Mouse (Mus musculus) limb, embryonic 10.5 days (tissue): ENCODE measurements around the gene Zbtb6. TPM values are rescaled to one million over a fixed set of nuclear protein-coding genes. Genes with fewer than 3 reads are reported as not detected.

Experiments
- DNase-seq: peaks from one replicate; pipeline ENCODE4 v3.0.0-alpha.2; 2017; ENCODE audit warnings: low spot score
- H3K27ac ChIP-seq: fragments of 300-500 bp; sonication (generic); 2 replicates; pipeline ENCODE4 v1.5.1; 2016; ENCODE audit warnings: mild to moderate bottlenecking
- H3K27me3 ChIP-seq: fragments of 300-500 bp; sonication (generic); 2 replicates; pipeline ENCODE4 v1.6.1; 2016; ENCODE audit warnings: low read depth, mild to moderate bottlenecking; ENCODE audit not compliant: poor library complexity, severe bottlenecking
- H3K36me3 ChIP-seq: fragments of 300-500 bp; sonication (generic); 2 replicates; pipeline ENCODE4 v1.6.1; 2016; ENCODE audit warnings: mild to moderate bottlenecking, moderate library complexity
- H3K4me1 ChIP-seq: fragments of 300-500 bp; sonication (generic); 2 replicates; pipeline ENCODE4 v1.6.1; 2016
- H3K4me3 ChIP-seq: fragments of 300-500 bp; sonication (generic); 2 replicates; pipeline ENCODE4 v1.5.1; 2016; ENCODE audit warnings: mild to moderate bottlenecking, moderate library complexity
- H3K9me3 ChIP-seq: fragments of 300-500 bp; sonication (generic); replicated peaks from 2 replicates; pipeline ENCODE4 v1.6.1; 2016; ENCODE audit warnings: mild to moderate bottlenecking
- WGBS: fragments of 180-500 bp; shearing (Covaris S2); methylation state at CpG from one replicate; pipeline ENCODE4 v1.1.7; 2016; 5-methylcytosine and 5-hydroxymethylcytosine counted together
- polyA plus RNA-seq: library from polyadenylated mRNA; unstranded; fragments of >200 nt; fragmentation: Nextera tagmentation; extraction: Ambion mirVana; gene quantifications from 2 replicates; pipeline ENCODE4 v1.2.1, GENCODE M21; 2016

Gene Zbtb6
- polyA plus RNA-seq, 1 experiment from 2014 or later = 5.6 TPM

DNA sequence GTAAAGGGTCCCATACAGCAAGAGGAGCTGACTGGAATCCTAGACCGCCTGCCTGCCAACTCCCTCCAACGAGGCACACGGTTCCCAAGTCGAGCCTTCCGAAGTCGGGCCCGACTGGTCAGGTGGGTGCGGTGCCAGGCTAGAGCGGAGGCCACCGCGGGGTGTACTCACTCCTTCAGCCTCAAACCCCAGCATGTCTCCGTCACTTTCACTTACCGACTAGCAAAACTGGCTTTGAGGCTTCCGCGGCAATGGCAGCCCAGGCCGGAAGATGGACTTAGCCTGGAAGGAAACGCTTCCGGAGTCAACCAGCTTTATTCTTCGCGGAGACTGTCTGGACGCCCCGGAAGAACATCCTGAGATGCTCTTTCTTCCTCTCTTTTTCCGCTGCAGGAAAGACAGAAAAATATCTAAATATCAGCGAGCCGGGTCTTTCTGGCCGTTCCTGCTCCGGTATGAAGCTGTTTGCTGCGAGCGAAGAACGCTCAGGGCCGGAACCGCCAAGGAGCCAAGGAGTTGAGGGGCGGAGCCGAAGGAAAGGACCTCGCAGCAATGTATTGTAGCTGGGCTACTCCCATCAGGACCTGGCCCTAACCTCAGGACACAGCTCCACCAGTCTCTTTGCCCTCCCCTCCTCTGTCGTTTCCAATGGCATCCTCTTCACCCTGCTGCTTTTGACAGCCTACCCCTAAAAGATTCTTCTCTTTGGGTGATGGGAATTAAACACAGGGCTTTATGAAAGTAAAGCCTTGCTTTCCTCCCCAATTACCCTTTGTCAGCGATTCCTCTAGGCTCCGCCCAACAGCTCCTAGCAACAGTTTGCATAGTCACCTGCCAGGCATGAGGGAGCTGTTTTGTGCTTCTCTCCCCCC is 12.1 kb downstream of the Zbtb6 start:
- WGBS = under 1% methylated on average over 38 of the region's 38 CpGs
- H3K4me3 ChIP-seq = peak overlapping the region; percentile 89
- H3K4me1 ChIP-seq = peaks cover 12% of the 10 kb centered on the region

DNA sequence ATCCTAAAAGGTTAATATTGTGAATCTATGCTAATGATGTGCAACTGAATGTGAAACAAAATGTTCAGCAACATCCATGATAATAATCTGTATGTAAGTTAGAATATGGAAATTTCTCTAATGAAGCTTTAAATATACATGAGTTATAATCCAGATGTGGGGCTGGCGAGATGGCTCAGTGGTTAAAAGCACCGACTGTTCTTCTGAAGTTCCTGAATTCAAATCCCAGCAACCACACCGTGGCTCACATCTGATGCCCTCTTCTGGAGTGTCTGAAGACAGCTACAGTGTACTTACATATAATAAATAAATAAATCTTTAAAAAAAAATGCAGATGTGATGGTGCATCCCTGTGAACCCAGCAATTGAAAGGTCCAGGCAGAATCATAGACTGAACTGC is 19.3 kb downstream of the Zbtb6 start:
- Histone ChIP-seq H3K4me1 (peaks cover 8% of the 10 kb centered on the region), H3K36me3 (peaks cover 20% of the 10 kb centered on the region), H3K9me3 (no peaks in the 10 kb centered on the region), H3K27me3 (no peaks in the 10 kb centered on the region), H3K27ac (no peak overlapping the region), H3K4me3 (no peak overlapping the region)
- WGBS = 74% methylated on average over 3 of the region's 3 CpGs
- DNase-seq = no peak

More for the DNA sequence above, 12.1 kb downstream of the Zbtb6 start:
- Histone ChIP-seq H3K36me3 (peaks cover 31% of the 10 kb centered on the region), H3K27ac (peak overlapping the region; percentile 96), H3K27me3 (no peaks in the 10 kb centered on the region), H3K9me3 (no peaks in the 10 kb centered on the region)
- DNase-seq = peak; percentile 83

DNA sequence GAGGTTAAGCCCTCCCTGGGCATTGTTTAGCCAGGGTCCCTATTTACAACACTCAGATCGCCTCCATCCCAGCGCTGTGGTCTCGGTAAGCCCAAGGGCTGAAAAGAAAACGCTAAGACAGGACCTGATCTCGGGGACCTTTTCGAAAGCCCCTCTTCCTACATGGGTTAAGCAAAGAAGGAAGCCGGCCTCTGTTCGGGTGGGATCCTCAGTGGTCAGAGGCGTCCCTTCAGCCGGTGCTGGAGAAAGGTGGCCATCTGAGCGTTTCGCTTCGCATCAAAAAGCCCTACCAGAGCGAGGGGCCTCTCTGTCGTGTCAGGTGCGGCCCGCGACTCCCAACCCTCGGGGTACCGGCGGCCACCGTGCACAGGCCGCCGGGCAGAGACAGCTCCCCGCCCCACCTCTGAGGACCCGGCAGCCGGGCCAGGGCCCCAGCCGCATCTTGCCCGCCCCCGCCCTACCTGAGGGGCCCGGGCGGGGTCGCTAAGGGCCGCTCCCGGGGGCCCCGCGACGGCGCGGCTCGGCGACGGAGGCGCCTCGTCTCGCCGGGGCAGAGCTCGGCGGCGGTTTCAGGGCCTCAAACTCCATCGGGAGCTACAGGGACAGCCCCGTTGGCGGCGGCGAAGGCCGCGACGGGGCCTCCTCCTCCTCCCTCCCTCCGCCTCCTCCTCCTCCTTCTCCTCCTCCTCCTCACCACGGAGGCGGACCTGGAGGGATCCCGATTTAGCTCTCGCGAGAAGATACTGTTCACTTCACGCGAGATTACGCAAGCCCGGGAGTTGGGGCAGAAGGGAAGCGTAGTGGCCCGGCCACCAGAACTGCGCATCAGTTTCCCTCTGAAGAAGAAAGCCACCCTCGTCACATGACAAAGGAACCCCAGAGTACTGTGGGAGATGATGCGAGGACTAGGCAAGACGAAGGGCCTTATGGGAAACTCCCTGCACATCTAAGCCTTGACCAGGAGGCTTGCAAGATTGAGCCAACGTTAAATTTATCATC is 20.4 kb downstream of the Zbtb6 start, which contains the start of gene Rc3h2:
Rc3h2 (minus strand) TSS at position 598 of the 999 bp plus-strand sequence.
- peak; percentile 93 for DNase-seq
- H3K27me3 ChIP-seq = no peaks in the 10 kb centered on the region

DNA sequence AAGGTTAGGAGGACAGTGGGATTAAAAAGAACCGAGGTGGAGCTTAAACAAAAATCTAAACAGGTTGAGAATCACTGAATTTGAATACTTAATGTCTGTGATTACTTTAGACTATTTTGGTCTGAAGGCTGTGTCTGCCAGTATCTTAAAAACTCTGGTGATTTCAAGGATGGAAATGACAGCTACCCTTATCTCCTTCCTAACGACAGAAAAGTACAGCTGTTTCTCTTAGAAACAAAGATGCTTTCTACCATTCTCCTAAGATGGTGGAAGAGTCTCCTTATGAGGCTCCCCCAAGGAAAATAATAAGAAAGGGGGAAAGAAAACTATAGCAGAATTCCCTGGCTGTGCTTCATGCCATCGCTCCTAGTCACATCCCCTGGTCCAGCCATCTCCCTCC is 21.1 kb downstream of the Zbtb6 start:
- 9% methylated on average over 3 of the region's 3 CpGs for WGBS

More for the DNA sequence above, 20.4 kb downstream of the Zbtb6 start, which contains the start of gene Rc3h2:
- H3K27ac ChIP-seq = peak within 1 kb of the TSS; percentile 99
- no peaks in the 10 kb centered on the region for H3K9me3 ChIP-seq
- peaks cover 13% of the 10 kb centered on the region for H3K36me3 ChIP-seq
- H3K4me3 ChIP-seq = peak within 1 kb of the TSS; percentile 97
- under 1% methylated on average over 65 of the region's 75 CpGs for WGBS
- H3K4me1 ChIP-seq = peaks cover 8% of the 10 kb centered on the region

DNA sequence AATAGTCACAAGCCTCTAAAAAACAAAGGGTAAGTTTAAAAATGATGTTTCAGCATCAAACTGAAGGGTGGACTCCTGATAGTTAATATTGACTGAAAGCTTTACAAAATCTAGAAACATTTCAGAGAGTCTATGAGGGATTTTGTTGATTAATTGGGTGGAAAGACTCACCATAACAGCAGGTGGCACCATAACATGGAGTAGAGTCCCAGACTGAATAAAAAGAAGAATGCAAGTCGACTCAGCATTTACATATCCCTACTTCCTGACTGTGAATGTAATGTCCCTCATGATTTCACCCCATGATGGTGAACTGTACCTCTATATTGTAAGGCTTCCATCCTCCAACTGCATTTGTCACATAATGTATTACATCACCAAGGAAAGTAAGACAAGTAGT is 47.4 kb downstream of the Zbtb6 start:
- Histone ChIP-seq H3K4me1 (no peaks in the 10 kb centered on the region), H3K27me3 (no peaks in the 10 kb centered on the region), H3K9me3 (no peaks in the 10 kb centered on the region), H3K4me3 (no peak overlapping the region), H3K36me3 (peaks cover 84% of the 10 kb centered on the region), H3K27ac (no peak overlapping the region)
- 87% methylated on average over 1 of the region's 1 CpGs for WGBS
- DNase-seq = no peak

More for the DNA sequence above, 21.1 kb downstream of the Zbtb6 start:
- Histone ChIP-seq H3K36me3 (peaks cover 14% of the 10 kb centered on the region), H3K4me3 (peak overlapping the region; percentile 97), H3K4me1 (peaks cover 8% of the 10 kb centered on the region), H3K27ac (peak overlapping the region; percentile 99), H3K9me3 (no peaks in the 10 kb centered on the region), H3K27me3 (no peaks in the 10 kb centered on the region)
- DNase-seq = no peak

DNA sequence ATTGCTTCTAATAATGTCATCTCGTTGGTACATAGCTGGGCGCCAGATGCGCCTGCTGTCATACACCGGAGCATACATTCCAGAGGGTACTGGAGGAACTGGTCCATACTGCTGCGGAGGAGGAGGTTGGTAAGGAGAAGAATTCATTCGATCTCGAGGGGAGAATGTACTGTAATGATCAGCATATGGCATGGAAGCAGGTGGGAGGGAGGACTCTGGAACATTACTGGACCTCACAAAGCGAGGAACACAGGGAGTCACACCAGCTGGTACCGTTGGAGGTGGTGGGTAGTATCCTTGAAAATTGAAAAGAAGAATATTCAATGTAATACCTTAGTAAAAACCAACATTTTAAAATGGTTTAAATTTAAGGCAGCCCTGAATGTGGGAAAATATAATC is 60.0 kb downstream of the Zbtb6 start:
- no peak overlapping the region for H3K4me3 ChIP-seq
- peaks cover 81% of the 10 kb centered on the region for H3K36me3 ChIP-seq
- H3K27me3 ChIP-seq = no peaks in the 10 kb centered on the region
- H3K4me1 ChIP-seq = no peaks in the 10 kb centered on the region
- no peak for DNase-seq
- no peak overlapping the region for H3K27ac ChIP-seq
- no peaks in the 10 kb centered on the region for H3K9me3 ChIP-seq
- 96% methylated on average over 9 of the region's 9 CpGs for WGBS

DNA sequence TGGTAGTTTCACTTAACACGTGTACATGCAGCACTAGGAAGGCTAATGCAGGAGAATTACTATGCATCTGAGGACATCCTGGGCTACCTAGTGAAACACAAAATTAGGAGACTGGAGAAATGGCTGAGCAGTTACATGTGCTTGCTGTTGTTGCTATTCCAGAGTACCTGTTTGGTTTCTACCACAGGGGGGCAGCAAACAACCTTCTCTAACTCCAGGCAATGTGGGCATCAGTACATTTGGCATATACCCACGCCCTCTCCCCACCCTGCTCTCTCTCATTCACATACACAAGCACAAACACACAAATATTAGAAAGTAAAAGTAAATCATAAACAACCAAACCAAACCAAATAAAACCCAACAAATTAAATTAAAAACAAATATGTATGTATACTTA is 62.8 kb downstream of the Zbtb6 start:
- WGBS = 69% methylated on average over 2 of the region's 2 CpGs
- peaks cover 93% of the 10 kb centered on the region for H3K36me3 ChIP-seq
- no peak overlapping the region for H3K4me3 ChIP-seq
- peak; percentile 49 for DNase-seq
- no peak overlapping the region for H3K27ac ChIP-seq
- H3K27me3 ChIP-seq = no peaks in the 10 kb centered on the region
- H3K4me1 ChIP-seq = no peaks in the 10 kb centered on the region
- no peaks in the 10 kb centered on the region for H3K9me3 ChIP-seq

DNA sequence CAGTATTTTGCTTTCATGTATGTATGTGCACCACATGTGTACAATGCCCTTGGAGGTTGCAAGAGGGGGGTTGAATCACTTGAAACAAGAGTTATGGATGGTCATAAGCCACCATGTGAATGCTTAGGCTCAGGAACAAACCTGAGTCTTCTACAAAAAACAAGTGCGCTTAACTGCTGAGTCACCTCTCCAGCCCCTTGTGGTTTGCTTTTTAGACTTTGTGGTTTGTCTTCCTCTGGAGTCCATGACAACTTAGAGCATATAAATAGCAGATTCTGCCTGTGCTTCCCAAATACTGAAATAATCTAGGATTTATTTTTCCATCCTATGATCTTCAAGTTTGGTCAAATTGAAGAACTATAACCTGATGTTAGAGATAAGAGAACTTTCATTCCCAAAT is 67.0 kb downstream of the Zbtb6 start:
- Histone ChIP-seq H3K36me3 (peaks cover 85% of the 10 kb centered on the region), H3K27ac (no peak overlapping the region), H3K27me3 (no peaks in the 10 kb centered on the region), H3K4me3 (no peak overlapping the region), H3K9me3 (no peaks in the 10 kb centered on the region), H3K4me1 (no peaks in the 10 kb centered on the region)
- WGBS = 95% methylated on average over 1 of the region's 1 CpGs
- DNase-seq = no peak

Other genes with a start within 250 kb of the Zbtb6 start
- not detected in 2 replicates for gene Olfr366, start 231.6 kb downstream of the Zbtb6 start, polyA plus RNA-seq
- not detected in 2 replicates for gene Olfr368, start 116.7 kb downstream of the Zbtb6 start, polyA plus RNA-seq
- 37.2 and 43.8 TPM in 2 replicates for gene Pdcl, start 83.8 kb downstream of the Zbtb6 start, polyA plus RNA-seq
- gene Rc3h2, start 20.3 kb downstream of the Zbtb6 start, polyA plus RNA-seq = 15.1 and 18.6 TPM in 2 replicates
- 9.2 and 12.0 TPM in 2 replicates for gene Zbtb26, start within 50 bp of the Zbtb6 start, polyA plus RNA-seq
- gene Rabgap1, start 108 bp upstream of the Zbtb6 start, polyA plus RNA-seq = 37.6 and 46.9 TPM in 2 replicates
- gene Gpr21, start 73.2 kb upstream of the Zbtb6 start, polyA plus RNA-seq = 0.97 and 1.5 TPM in 2 replicates